Mouse (Mus musculus) midbrain, embryonic 16.5 days (tissue): ENCODE measurements around the gene Sgk1. TPM values are rescaled to one million over a fixed set of nuclear protein-coding genes. Genes with fewer than 3 reads are reported as not detected.
"Not testable (repeated sequence)": the region's sequence is repeated elsewhere in the genome, so short reads cannot be mapped to it uniquely, and the experiment has no call there.

Experiments
- ATAC-seq: fragments of 200-750 bp; cut with Nextera tagmentation; 2 replicates; pipeline ENCODE4 v1.8.0; 2017; ENCODE audit warnings: moderate TSS enrichment
- H3K27ac ChIP-seq: fragments of 300-500 bp; sonication (generic); 2 replicates; pipeline ENCODE4 v1.5.1; 2014; ENCODE audit warnings: mild to moderate bottlenecking, low read length, mixed read lengths
- H3K27me3 ChIP-seq: fragments of 300-500 bp; sonication (generic); 2 replicates; pipeline ENCODE4 v1.6.1; 2014; ENCODE audit warnings: low read depth, low read length, mixed read lengths; ENCODE audit not compliant: control insufficient read depth, insufficient read depth
- H3K36me3 ChIP-seq: fragments of 300-500 bp; sonication (generic); 2 replicates; pipeline ENCODE4 v1.6.1; 2014; ENCODE audit warnings: mild to moderate bottlenecking, low read length, moderate library complexity, mixed read lengths; ENCODE audit not compliant: control insufficient read depth, insufficient read depth
- H3K4me1 ChIP-seq: fragments of 300-500 bp; sonication (generic); 2 replicates; pipeline ENCODE4 v1.6.1; 2014; ENCODE audit warnings: mild to moderate bottlenecking, low read length, mixed read lengths; ENCODE audit not compliant: control insufficient read depth, insufficient read depth
- H3K4me2 ChIP-seq: fragments of 300-500 bp; sonication (generic); 2 replicates; pipeline ENCODE4 v1.6.1; 2014; ENCODE audit warnings: mild to moderate bottlenecking, low read length, mixed read lengths
- H3K4me3 ChIP-seq: fragments of 300-500 bp; sonication (generic); 2 replicates; pipeline ENCODE4 v1.5.1; 2014; ENCODE audit warnings: low read depth, mild to moderate bottlenecking, low read length, moderate library complexity, mixed read lengths
- H3K9ac ChIP-seq: fragments of 300-500 bp; sonication (generic); 2 replicates; pipeline ENCODE4 v1.6.1; 2014; ENCODE audit warnings: low read depth, low read length, mixed read lengths
- H3K9me3 ChIP-seq: fragments of 300-500 bp; sonication (generic); replicated peaks from 2 replicates; pipeline ENCODE4 v1.6.1; 2014; ENCODE audit warnings: mild to moderate bottlenecking, low read length, mixed read lengths; ENCODE audit not compliant: control insufficient read depth, poor library complexity, severe bottlenecking
- WGBS: fragments of 180-500 bp; shearing (Covaris S2); extraction: QIAGEN DNeasy Blood & Tissue Kit; methylation state at CpG from one replicate; pipeline ENCODE4 v1.1.7; 2014; 5-methylcytosine and 5-hydroxymethylcytosine counted together
- polyA plus RNA-seq: library from polyadenylated mRNA; unstranded; fragments of >200 nt; fragmentation: Nextera tagmentation; extraction: Ambion mirVana; gene quantifications from 2 replicates; pipeline ENCODE4 v1.2.1, GENCODE M21; 2015

Sgk1 gene
- polyA plus RNA-seq, 1 experiment from 2014 or later, result 47.9 TPM

DNA sequence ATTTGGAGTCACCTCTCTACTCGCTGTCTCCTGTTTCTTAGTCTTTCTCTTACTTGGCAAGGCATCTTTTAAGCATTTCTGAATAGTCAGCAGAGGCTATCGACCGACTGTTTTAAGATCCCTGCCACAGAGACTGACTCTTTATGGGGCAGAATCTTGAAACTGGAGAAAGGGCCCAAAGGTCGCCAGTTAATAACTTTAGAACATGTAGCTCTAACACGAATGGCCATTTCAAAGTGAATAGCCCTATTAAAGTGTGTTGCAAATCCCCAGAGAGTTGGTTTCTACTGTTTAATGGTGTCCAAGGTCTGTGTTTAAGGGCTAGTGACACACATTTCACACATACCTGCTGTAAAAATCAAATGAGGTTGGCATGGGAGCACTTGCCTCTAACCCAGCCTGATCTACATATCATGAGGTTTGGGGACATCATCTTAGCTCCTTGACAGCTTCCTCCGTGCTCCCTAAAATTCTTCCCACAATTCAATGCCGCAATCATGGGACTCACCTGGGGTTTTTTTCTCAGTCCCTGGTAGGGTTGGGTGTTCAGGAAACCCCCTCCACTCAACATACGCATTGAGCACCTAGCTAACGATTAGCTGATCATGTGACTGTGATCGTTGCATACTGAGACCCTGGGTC, 125.3 kb downstream of the Sgk1 start:
- H3K9me3 ChIP-seq, result no peaks in the 10 kb centered on the region
- 85% methylated on average over 10 of the region's 10 CpGs for WGBS

DNA sequence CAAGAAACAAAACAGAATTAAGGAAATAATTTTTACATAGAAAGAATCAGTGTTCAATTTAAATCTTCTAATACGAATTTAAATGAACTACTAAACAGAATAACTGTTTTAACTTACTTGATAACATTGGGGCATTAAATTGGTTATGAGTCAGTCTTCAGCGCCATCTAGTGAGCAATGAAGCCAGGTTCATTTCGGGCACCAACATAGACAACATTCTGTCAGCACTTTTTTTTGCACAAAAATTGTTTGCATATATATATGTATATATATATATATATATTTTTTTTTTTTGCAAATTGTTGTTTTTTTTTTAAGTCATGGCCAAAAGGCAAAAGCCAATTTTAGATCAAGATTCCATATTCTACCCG, 125.8 kb downstream of the Sgk1 start:
- no peak overlapping the region for H3K27ac ChIP-seq
- no peak overlapping the region for H3K4me3 ChIP-seq
- no peak for ATAC-seq
- no peaks in the 10 kb centered on the region for H3K9me3 ChIP-seq
- 45% methylated on average over 4 of the region's 4 CpGs for WGBS
- no peak overlapping the region for H3K9ac ChIP-seq
- no peak overlapping the region for H3K4me2 ChIP-seq
- no peaks in the 10 kb centered on the region for H3K36me3 ChIP-seq
- no peaks in the 10 kb centered on the region for H3K27me3 ChIP-seq
- no peaks in the 10 kb centered on the region for H3K4me1 ChIP-seq

More for the DNA sequence above, 125.3 kb downstream of the Sgk1 start:
- no peak overlapping the region for H3K27ac ChIP-seq
- no peaks in the 10 kb centered on the region for H3K4me1 ChIP-seq
- no peaks in the 10 kb centered on the region for H3K27me3 ChIP-seq
- peak; percentile 37; the same call in 1 of the 2 replicates for ATAC-seq
- H3K4me3 ChIP-seq, result no peak overlapping the region
- H3K9ac ChIP-seq, result no peak overlapping the region
- H3K36me3 ChIP-seq, result no peaks in the 10 kb centered on the region
- H3K4me2 ChIP-seq, result no peak overlapping the region

DNA sequence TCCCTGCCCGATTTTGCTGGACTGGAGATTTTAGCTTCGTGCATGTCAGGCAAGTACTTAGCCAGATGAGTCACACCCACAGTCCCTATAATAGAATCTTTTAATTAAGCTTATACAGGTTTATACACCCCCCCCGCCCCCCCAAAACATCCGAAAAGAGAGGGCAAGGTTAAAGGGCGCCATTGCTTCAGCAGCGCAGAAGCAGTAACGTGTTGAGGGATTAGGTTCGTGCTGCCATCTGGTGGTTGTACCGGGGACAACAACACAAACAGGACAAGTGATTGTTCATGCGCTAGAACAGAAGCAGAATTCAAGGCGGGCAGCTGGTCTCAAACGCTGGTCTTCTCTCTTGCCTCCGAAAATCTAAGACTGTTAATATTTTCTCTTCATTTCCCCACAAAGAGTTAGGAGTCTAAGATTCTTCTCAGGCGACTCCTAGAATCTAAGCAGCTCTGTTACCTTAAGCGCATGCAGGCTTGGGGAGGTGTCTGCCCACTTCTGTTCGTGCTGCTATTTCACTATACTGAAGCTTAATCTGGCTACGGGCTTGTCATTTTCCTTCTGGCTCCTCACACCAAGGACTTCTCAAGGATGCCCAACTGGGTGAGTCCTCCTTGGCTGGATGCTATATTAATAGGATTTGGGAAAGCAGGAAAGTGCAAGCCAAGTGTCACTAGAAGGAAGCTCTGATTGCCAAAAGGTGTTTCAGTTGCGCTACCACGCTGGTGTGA, 128.3 kb downstream of the Sgk1 start:
- Histone ChIP-seq H3K27me3 (no peaks in the 10 kb centered on the region), H3K9me3 (no peaks in the 10 kb centered on the region), H3K4me1 (no peaks in the 10 kb centered on the region), H3K36me3 (no peaks in the 10 kb centered on the region), H3K27ac (no peak overlapping the region), H3K9ac (no peak overlapping the region), H3K4me3 (no peak overlapping the region), H3K4me2 (peak overlapping the region; percentile 8; the same call in 1 of the 2 replicates)
- WGBS, result 41% methylated on average over 19 of the region's 19 CpGs
- 0 out of 2 replicates have a peak, but pooled peaks have one; percentile 33 for ATAC-seq

DNA sequence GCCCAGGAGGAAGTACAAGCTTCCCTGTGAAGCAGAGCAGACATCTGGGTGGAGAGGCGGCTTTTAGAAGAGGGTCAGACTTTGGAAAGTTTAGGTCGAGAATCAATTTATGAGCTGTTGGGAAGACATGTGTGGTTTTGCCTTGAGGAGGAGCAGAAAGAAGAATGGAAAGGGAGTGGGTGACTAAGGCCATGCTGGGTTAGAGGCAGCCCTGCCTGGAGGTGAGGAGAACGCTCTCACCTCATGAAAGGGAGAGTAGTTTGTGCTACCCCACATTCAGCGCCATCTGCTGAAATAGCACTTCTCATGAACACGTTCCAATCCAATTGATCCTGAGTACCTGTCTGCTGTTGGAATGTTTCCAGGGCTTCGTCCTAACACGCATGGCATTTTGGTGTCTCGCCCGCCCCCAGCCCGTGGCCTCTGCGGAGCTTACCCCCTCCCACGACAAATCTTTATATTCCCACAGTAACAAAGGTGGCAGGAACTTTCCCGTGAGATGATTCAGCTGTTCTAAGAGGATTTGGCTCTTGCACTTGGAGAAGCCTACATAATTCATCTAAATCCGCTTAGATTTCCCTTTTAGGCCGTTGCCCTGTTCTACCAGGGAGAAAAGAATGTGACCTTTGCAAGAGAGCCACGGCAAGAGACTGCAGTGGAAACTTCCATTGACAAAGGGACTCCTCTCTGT, 135.6 kb downstream of the Sgk1 start:
- no peak overlapping the region for H3K4me2 ChIP-seq
- no peak overlapping the region for H3K9ac ChIP-seq
- H3K9me3 ChIP-seq, result no peaks in the 10 kb centered on the region
- no peak overlapping the region for H3K27ac ChIP-seq
- no peaks in the 10 kb centered on the region for H3K27me3 ChIP-seq
- 22% methylated on average over 16 of the region's 16 CpGs for WGBS
- no peaks in the 10 kb centered on the region for H3K4me1 ChIP-seq
- H3K4me3 ChIP-seq, result no peak overlapping the region
- no peaks in the 10 kb centered on the region for H3K36me3 ChIP-seq
- no peak for ATAC-seq

DNA sequence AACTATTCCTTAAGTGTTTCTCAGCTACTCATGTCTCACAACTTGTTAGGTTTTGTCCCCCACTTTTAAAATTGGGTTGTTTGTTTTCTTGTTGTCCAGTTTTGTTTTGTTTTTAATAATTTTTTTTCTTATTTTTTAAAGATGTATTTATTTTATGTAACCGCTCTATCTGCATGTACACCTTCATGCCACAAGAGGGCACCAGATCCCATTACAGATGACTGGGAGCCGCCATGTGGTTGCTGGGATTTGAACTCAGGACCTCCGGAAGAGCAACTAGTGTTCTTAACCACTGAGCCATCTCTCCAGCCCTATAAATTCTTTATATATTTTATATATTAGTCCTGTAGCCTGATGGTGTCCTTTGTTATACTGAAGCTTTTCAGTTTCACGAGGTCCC, 136.6 kb downstream of the Sgk1 start:
- no peak overlapping the region for H3K9ac ChIP-seq
- no peaks in the 10 kb centered on the region for H3K36me3 ChIP-seq
- no peak overlapping the region for H3K4me3 ChIP-seq
- H3K4me2 ChIP-seq, result no peak overlapping the region
- no peak for ATAC-seq
- H3K9me3 ChIP-seq, result no peaks in the 10 kb centered on the region
- H3K27ac ChIP-seq, result no peak overlapping the region
- H3K27me3 ChIP-seq, result no peaks in the 10 kb centered on the region
- WGBS, result 96% methylated on average over 4 of the region's 4 CpGs
- H3K4me1 ChIP-seq, result no peaks in the 10 kb centered on the region

DNA sequence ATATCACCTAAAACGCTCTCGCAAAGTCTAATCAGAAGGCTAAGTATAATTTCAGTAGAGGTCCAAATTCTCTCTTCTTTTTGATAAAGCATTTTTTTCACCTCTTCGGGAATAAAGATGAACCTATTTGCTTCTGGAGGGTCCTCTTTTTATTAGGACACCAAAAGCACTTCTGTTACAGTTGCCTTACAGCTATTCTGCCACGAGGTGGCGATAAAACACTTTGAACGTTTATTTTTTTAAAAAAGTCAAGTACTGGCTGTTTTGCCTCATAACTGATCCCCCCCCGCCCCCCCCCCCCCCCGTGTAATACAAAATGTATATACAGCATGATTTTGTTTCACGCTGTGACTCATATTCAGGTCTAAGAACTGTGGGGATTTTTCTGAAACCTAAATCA, 152.3 kb downstream of the Sgk1 start:
- ATAC-seq, result no peak
- H3K4me1 ChIP-seq, result no peaks in the 10 kb centered on the region
- no peak overlapping the region for H3K9ac ChIP-seq
- no peak overlapping the region for H3K27ac ChIP-seq
- H3K9me3 ChIP-seq, result no peaks in the 10 kb centered on the region
- H3K4me3 ChIP-seq, result no peak overlapping the region
- H3K4me2 ChIP-seq, result no peak overlapping the region
- no peaks in the 10 kb centered on the region for H3K27me3 ChIP-seq
- no peaks in the 10 kb centered on the region for H3K36me3 ChIP-seq
- WGBS, result 11% methylated on average over 9 of the region's 9 CpGs

DNA sequence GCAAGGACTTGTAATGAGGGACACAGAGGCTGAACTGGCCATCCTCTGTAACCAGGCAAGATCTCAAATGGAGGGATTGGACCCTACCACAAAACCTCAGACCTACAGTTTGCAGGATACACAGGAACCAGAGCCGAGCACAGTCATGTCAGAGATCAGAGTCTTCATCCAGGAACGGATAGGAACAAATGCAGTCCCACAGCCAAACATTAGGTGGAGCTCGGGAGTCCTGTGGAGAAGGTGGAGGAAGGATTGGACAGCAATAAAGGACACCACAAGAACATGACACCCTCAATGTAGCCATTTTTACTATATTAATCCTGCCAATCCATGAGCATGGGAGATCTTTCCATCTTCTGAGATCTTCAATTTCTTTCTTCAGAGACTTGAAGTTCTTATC, 154.3 kb downstream of the Sgk1 start:
- not testable (repeated sequence) for H3K4me3 ChIP-seq, H3K27ac ChIP-seq, H3K4me1 ChIP-seq, H3K9me3 ChIP-seq, ATAC-seq, H3K4me2 ChIP-seq, H3K36me3 ChIP-seq, H3K27me3 ChIP-seq, H3K9ac ChIP-seq
- 9% methylated on average over 3 of the region's 3 CpGs for WGBS
